Mouse (Mus musculus): ENCODE data around the gene Aldh1a3.
A peak's percentile ranks its signal among the peaks of the same experiment; 100 is the strongest.

Aldh1a3 gene

DNA sequence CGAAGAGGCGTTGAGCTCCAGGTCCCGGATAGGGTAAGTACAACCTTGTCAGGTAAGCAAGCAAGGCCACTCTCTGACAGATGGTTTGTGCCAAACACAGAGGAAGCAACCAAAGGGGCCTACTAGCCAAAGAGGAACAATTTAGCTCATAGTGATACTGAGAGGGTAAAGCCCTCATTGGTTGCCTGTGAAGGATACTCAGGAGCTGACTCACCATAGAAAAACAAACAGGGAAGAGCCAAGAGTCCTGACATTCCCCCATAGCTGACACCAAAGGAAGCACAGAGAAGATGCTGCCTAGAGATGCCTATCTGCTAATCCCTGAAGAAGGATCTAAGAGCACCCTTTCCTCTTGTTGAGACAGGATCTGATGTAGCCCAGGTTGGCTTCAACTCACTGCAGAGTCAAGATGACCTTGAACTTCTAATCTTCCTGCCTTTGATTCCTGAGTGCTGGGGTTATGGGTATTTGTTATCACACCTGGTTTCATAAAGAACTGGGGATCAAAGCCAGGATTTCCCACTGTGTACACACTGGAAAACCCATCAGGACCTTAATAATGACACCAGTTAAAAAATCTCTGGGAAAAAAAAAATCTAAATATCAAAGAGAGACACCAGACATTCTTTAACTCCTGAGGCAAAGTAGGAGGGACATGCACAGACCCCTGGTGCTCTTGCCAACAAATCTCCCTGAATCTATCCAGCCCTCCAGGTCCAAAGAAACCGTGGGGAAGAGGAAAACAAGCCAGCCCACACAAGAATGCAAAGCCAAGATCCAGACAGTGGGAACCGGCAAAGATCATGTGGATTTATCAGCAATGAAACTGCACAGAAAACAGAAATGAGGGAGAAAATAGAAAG is 58.0 kb downstream of the Aldh1a3 start:
- no peak for DNase-seq

DNA sequence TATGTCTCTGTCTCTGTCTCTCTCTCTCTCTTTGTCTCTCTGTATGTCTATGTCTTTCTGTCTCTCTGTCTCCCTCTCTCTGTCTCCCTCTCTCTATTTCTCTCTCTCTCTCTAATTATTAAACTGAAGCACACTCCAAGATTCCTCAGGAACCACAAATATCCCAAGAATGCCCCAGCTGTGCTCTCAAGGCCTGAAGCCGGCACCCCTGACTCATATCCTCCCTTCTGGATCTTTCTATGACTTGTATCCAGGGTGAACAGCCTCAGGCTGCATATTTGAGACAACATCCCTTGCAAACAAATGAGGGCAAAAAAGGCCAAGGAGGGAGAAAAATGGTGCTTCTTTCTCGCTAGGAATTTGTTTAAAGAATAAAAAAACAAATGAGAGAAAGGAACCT is 61.4 kb downstream of the Aldh1a3 start, which contains the start of gene Gm10974:
TSS of gene Gm10974 (plus strand) at position 2 of the 400 bp plus-strand sequence.
- DNase-seq: peak; percentile 44 to 70

DNA sequence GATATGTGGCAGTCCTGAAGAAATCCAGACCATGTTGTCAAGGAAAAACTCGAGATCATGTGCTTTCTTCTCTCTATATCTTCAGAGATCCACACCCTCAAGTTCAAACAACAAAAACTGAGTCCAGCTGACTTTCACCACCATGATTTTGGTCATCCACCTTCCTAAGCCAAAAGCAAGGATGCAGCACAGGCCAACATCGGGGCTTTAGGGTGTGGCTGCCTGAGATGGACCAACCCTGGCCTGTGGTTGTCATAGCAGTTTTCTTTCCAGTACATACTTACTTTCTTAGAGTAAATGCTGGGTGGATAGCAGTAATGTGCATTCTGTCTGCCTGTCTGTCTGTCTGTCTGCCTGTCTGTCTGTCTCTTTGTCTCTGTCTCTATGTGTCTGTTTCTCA is 61.9 kb downstream of the Aldh1a3 start:
- no peak for DNase-seq

DNA sequence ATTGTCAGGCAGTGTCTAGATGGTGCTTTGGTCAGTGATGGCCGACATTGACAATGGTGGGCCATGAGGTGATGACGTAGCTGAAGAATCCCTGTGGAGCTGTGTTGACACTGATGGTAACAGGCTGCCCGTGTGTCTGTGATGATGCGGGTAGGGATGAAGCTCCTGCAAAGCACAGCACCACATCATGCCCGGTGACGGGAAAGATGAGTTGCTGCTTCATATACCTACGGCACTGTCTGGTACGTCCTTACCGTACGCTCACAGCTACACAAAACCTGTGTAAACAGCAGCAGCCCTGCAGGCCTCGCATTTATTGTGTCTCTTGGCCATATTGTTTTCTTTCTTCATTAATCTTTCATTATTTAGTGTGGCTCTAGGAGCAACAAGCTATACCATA is 62.8 kb downstream of the Aldh1a3 start:
- DNase-seq: no peak

DNA sequence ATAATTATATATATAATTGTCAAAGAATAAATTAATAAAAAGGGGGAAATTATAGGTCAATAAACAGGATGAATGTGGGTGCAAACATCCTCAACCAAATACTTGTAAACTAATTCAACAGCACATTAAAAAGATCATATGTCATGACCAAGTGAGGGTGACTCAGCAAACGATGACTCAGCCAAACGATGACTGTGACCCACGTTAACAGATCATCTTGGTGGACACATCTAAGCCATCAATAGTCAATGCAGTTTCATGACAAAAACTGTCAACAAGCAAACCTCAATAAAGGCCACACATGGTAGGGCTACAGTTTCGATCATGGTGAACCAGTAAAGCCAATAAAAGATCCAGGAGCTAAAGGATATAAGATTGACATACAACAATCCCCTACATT is 68.3 kb downstream of the Aldh1a3 start:
- DNase-seq: no peak

DNA sequence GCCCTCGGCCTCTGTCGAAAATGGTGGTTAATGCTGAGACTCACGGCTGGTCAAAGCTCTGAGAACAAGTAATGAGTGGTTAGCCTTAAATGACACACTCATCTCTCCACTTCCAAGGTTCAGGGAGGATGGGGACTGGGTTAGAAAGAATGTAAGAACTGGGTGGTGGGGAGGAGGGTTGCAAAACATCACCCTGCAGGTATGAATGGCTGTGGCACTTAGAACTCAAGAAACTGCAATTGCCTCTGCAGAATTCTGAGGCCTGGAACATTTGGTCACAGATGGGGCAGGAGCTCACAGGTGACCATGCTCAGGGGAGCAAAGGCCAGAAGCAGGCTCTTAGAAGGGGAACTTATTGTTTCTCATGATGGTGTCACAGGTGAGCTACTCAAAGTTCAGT is 68.9 kb downstream of the Aldh1a3 start:
- DNase-seq: no peak

DNA sequence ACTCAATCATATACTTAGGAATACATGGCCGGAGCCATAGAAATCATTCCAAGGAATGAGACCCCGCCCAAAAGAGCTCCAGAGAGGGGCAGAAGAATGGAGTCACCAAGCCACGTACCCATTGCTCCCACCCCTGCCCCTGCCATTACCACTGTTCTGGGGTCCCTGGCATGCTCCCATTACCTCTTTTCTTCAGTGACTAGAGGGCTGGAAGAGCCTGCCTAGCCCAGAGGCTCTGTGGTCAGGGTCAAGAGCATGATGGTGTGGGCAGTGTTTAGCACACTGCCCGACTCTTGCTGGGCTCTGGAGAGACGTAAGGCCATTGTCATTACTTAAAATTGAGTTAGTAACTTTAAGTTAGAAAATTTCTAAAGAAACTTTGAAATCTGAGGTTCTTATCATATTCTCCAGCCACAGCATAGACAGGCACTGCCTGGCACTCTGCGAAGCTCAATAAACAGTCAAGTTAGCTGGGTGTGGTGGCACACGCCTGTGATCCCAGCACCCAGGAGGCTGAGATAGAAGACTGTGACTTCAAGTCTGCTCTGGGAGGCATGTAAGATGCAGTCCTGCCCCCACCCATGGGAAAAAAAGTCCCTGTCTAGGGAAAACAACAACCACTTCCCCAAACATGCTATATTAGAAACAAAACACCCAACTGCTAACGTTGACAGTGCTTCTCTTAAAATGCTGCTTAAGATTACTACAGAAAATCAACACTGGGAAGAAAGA is 71.4 kb downstream of the Aldh1a3 start:
- no peak for DNase-seq

DNA sequence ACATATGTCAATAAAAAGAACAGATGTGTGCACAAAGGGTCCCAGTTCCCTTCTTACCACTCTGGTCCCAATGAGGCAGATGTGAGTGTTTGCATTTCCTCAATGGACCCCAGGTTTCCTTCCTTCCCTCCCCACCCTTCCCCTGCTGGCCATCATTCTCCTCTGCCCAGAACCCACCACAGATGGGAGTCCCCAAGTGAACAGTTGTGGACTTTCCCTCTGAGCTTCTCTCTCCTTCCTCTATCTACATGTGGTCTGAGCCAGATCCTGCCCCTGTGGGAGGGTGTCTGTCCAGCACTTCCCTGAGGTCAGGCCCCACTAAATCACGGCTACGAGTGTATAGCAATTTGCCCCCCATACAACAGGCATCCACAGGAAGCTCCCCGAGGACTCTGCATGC is 72.4 kb downstream of the Aldh1a3 start:
- DNase-seq: no peak

DNA sequence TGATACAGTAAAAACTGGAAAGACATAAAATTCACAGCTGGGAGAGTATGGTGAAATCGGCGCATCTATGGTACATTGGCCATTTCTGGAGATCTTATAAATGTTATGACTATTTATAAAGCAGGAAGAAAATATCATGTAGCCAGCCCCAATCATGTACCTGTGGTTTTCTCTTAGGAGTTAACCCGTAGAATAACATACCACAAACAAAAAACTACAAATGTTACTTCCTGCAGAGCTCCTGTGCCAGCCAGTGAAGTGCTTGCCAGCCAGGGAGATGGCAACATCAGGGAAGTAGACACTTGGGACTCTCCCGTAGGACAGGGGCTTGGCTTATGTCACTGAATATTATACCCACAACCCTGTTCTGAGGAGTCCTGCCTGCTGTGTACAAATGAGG is 76.2 kb downstream of the Aldh1a3 start:
- DNase-seq: no peak

DNA sequence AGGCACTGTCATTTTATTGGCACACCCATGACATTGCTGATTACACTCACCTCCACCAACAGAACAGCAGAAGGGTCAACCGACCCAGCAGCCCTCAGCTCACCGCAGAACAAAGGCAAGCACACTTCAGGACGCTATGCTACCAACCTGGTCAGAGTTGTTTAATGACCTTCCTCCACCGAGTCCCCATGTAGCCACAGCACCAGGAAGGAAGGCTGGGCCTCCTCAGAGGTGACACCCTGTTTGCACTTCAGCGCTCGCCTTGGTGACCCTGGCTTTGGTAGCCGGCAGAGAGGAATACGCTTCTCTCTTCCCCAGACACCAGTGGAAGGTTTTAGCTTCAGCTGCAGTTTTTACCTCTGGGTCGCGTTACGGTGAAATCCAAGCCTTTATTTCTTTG is 77.6 kb downstream of the Aldh1a3 start:
- no peak for DNase-seq

DNA sequence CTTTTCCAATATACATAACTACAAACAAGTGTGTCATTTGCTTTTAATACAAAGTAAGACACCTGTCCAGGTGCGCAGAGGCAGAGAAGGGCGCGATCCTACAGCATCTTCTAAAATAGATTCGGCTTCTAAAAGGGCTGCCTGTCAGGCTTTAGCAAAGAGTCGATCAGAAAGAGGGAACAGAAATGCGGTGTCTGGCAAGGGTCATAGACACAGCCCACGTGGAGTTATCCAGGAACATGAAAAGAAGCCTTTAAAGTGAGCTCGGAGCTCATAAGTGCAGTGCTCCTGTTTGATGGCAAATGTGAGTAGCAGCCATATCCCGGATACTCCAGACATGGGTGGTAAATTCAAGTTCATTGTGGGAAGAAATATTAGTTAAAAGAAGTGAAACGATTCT is 78.7 kb downstream of the Aldh1a3 start:
- no peak for DNase-seq

DNA sequence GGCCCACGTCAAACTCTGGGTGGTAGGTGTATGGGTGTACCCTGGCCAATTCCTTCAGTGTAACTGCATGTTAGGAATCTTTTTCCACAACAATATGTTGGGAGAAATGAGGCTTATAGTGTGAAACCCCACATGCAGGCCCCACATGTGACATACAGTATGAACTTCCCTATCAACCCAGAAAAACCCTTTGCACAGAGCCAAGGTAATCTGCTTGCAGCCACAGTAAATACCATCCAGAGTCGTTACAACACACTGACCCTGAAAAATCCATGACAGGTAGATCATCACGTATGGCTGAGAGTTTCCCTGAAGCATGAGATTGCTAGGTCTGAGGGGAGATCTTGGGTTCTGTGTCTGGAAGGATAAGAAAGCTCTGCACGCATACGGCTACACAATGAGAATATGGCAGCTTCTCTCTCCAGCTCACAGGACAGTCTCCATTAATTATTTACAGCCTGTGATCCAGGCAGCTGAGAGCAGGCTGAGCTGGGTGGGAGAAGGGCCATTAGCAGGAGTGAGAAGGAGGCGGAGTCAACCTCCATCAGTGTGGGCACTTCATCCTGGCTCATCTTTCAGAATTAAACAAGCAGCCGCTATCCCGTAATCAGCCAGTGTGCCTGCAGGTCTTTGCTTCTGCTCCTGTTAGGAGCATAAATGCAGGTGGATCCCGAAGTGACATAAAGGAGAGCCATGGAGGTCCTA is 80.2 kb downstream of the Aldh1a3 start:
- DNase-seq: no peak

DNA sequence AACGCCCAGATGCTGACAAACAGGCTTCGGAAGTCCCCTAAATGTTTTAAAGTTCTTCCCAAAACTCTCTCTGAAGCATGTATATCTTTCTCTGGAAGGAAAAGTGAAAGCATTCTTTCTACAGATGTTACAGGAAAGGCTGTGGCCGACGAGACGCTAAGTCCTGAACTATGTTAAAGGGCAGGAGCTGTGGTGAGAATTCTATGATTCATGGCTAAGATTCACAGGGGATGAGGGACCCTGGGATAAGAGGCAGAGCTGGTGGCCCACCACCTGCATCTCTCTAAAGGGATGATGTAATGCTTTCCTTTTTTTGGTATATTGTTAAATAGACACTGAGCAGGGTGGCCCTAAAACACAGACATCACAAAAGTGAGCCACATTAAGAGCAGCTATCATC is 84.0 kb downstream of the Aldh1a3 start:
- DNase-seq: no peak

DNA sequence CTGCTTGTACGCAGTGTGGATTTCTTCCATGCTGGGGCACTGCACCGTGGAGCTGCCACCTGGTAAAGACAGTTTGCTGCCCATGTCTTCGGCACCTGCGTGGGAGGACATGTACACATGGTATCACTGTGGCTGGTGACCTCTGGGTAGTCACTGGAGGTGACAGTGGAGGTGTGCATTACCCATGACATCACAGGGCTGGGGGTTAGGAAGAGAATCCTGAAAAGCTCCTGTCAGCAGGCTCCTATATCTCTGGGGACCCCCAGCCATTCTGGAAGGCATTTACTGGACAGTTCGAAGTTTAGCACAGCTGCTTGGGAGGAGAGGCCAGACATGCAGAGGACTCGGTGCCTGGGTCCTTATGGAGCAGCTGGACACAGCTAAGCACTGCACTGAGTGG is 84.5 kb downstream of the Aldh1a3 start:
- DNase-seq: no peak

DNA sequence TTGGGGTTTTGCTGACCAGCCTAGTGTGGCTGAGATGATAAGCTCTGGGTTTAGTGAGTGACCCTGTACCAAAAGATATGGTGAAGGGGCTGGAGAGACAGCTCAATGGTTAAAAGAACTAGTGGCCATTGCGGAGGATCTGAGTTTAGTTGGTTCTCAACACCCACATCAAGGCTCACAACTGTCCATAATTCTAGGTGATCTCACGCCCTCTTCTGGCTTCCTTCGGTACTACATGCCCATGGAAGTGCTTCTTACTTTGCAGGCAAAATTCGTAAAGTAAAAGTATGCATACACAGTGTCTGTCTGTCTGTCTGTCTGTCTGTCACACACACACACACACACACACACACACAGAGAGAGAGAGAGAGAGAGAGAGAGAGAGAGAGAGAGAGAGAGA is 85.0 kb downstream of the Aldh1a3 start:
- DNase-seq: peak in 1 of 2 experiments; percentile 82
